In genomic region chr19:7404623-7405229, GRCm38 (mm10) we compare ENCODE assay signal across 19 mouse cellular contexts.
"Had no signal": no experiment of that assay in that cellular context is flagged by ENCODE, and none has a peak within 500 bp of the region (broad histone marks: within the 10 kb centered on the region; RNA-seq: fewer than 3 reads in every experiment).

No protein-coding gene starts in this region.

- DNase-seq: kidney, postnatal 10 days; kidney, postnatal 36 days; layer of hippocampus, postnatal 36 days; left cerebral cortex, postnatal 4 days; liver, postnatal 0 days; lung, postnatal 14 days; lung, postnatal 4 days; thymus, adult 18-20 months; thymus, postnatal 36 days had no signal

- H3K27me3 ChIP-seq: limb, embryonic 15.5 days; midbrain, embryonic 15.5 days; neural tube, embryonic 12.5 days; neural tube, embryonic 15.5 days had no signal

- H3K4me2 ChIP-seq: kidney, embryonic 15.5 days; limb, embryonic 12.5 days; limb, embryonic 15.5 days; liver, embryonic 11.5 days; midbrain, embryonic 12.5 days; midbrain, embryonic 15.5 days; neural tube, embryonic 12.5 days; neural tube, embryonic 15.5 days had no signal

- H3K9ac ChIP-seq: kidney, embryonic 15.5 days; limb, embryonic 12.5 days; limb, embryonic 15.5 days; liver, embryonic 14.5 days; liver, postnatal 0 days; midbrain, embryonic 12.5 days; midbrain, embryonic 15.5 days; neural tube, embryonic 12.5 days; neural tube, embryonic 15.5 days had no signal

- ATAC-seq: liver, postnatal 0 days; midbrain, embryonic 15.5 days had no signal

- H3K36me3 ChIP-seq: kidney, embryonic 15.5 days; limb, embryonic 12.5 days; limb, embryonic 15.5 days; midbrain, embryonic 12.5 days; midbrain, embryonic 15.5 days; neural tube, embryonic 12.5 days; neural tube, embryonic 15.5 days had no signal

- H3K9me3 ChIP-seq: kidney, embryonic 15.5 days; limb, embryonic 12.5 days; limb, embryonic 15.5 days; midbrain, embryonic 15.5 days; neural tube, embryonic 12.5 days; neural tube, embryonic 15.5 days had no signal

- H3K4me1 ChIP-seq: kidney, embryonic 15.5 days; limb, embryonic 12.5 days; limb, embryonic 15.5 days; midbrain, embryonic 12.5 days; midbrain, embryonic 15.5 days; neural tube, embryonic 12.5 days; neural tube, embryonic 15.5 days had no signal

- H3K27ac ChIP-seq: kidney, embryonic 15.5 days; left cerebral cortex, adult 2 months; limb, embryonic 12.5 days; limb, embryonic 15.5 days; liver, embryonic 14.5 days; midbrain, embryonic 12.5 days; midbrain, embryonic 15.5 days; neural tube, embryonic 12.5 days; neural tube, embryonic 15.5 days had no signal

- H3K4me3 ChIP-seq: kidney, embryonic 15.5 days; left cerebral cortex, adult 2 months; limb, embryonic 12.5 days; limb, embryonic 15.5 days; midbrain, embryonic 12.5 days; midbrain, embryonic 15.5 days; neural tube, embryonic 12.5 days; neural tube, embryonic 15.5 days had no signal
